Mouse (Mus musculus) bone marrow macrophage, adult 2 months (primary cell): ENCODE data around the gene Fkbp2. TPM values are rescaled to one million over a fixed set of nuclear protein-coding genes. Genes with fewer than 3 reads are reported as not detected.

ENCODE experiments used
- H3K27ac ChIP-seq: 2 replicates; pipeline ENCODE4 v1.5.1; 2012; ENCODE audit warnings: low read depth, low read length; ENCODE audit not compliant: insufficient read depth
- H3K4me1 ChIP-seq: 2 replicates; pipeline ENCODE4 v1.6.1; 2012; ENCODE audit warnings: low read length; ENCODE audit not compliant: control insufficient read depth, insufficient read depth
- H3K4me3 ChIP-seq: 2 replicates; pipeline ENCODE4 v1.5.1; 2012; ENCODE audit warnings: mild to moderate bottlenecking, low read length, moderate library complexity; ENCODE audit not compliant: insufficient read depth
- CTCF ChIP-seq: IDR thresholded peaks from 2 replicates; pipeline ENCODE4 v1.5.1; 2012; ENCODE audit warnings: low read depth, mild to moderate bottlenecking, low read length, moderate library complexity
- POLR2A ChIP-seq: IDR thresholded peaks from 2 replicates; pipeline ENCODE4 v1.6.1; 2012; ENCODE audit warnings: mild to moderate bottlenecking, low read depth, low read length, borderline replicate concordance
- polyA plus RNA-seq: library from polyadenylated mRNA; stranded (reverse); fragments of >200 nt; gene quantifications from 2 replicates; pipeline ENCODE4 v1.2.4, GENCODE M21; 2012; ENCODE audit not compliant: missing spikeins, insufficient read depth, insufficient read length

The Fkbp2 gene
- polyA plus RNA-seq, 1 experiment = 118 TPM

GRCm38 (mm10) chr19:7006892-7007593 is 26.7 kb upstream of the Fkbp2 start:
- no peak for TF ChIP-seq POLR2A
- no peak for TF ChIP-seq CTCF
- no peak overlapping the region for H3K4me3 ChIP-seq
- no peaks in the 10 kb centered on the region for H3K4me1 ChIP-seq
- H3K27ac ChIP-seq = no peak overlapping the region

GRCm38 (mm10) chr19:6999360-7000063 is 19.2 kb upstream of the Fkbp2 start:
- no peak overlapping the region for H3K27ac ChIP-seq
- no peak overlapping the region for H3K4me3 ChIP-seq
- H3K4me1 ChIP-seq = peaks cover 10% of the 10 kb centered on the region
- TF ChIP-seq POLR2A (no peak), CTCF (no peak)

GRCm38 (mm10) chr19:6997721-6998290 is 17.5 kb upstream of the Fkbp2 start:
- no peak overlapping the region for H3K4me3 ChIP-seq
- H3K27ac ChIP-seq = no peak overlapping the region
- TF ChIP-seq POLR2A = no peak
- no peak for TF ChIP-seq CTCF
- H3K4me1 ChIP-seq = peaks cover 12% of the 10 kb centered on the region

- TF ChIP-seq CTCF = no peak
- no peak for TF ChIP-seq POLR2A
- Histone ChIP-seq H3K4me1 (peaks cover 13% of the 10 kb centered on the region), H3K27ac (0 out of 2 replicates have a peak within 1 kb of the TSS, but pooled peaks have one; percentile 4)
Measured at GRCm38 (mm10) chr19:6996006-6996405, 15.7 kb upstream of the Fkbp2 start, which contains the start of the genes Nudt22 and Trpt1. Gene Nudt22 (minus strand): TSS chr19:6996117. Gene Trpt1 (plus strand): TSS chr19:6996131.

GRCm38 (mm10) chr19:6995255-6995991 is 15.1 kb upstream of the Fkbp2 start:
- TF ChIP-seq POLR2A = no peak
- no peak for TF ChIP-seq CTCF
- Histone ChIP-seq H3K27ac (no peak overlapping the region), H3K4me1 (peaks cover 13% of the 10 kb centered on the region)

More at GRCm38 (mm10) chr19:6996006-6996405, 15.7 kb upstream of the Fkbp2 start, which contains the start of the genes Nudt22 and Trpt1:
- H3K4me3 ChIP-seq = peak within 1 kb of the TSS; percentile 58

GRCm38 (mm10) chr19:6994489-6994888 is 14.2 kb upstream of the Fkbp2 start:
- Histone ChIP-seq H3K4me1 (peaks cover 13% of the 10 kb centered on the region), H3K4me3 (no peak overlapping the region), H3K27ac (no peak overlapping the region)
- TF ChIP-seq CTCF (no peak), POLR2A (no peak)

More at GRCm38 (mm10) chr19:6995255-6995991, 15.1 kb upstream of the Fkbp2 start:
- peak overlapping the region; percentile 57 for H3K4me3 ChIP-seq

- no peak overlapping the region for H3K27ac ChIP-seq
- TF ChIP-seq POLR2A (no peak), CTCF (no peak)
- H3K4me3 ChIP-seq = no peak overlapping the region
- peaks cover 13% of the 10 kb centered on the region for H3K4me1 ChIP-seq
Measured at GRCm38 (mm10) chr19:6994002-6994401, 13.7 kb upstream of the Fkbp2 start.

- TF ChIP-seq POLR2A = no peak
- no peak for TF ChIP-seq CTCF
- peak overlapping the region; percentile 12 for H3K27ac ChIP-seq
- peak overlapping the region; percentile 53 for H3K4me3 ChIP-seq
- H3K4me1 ChIP-seq = peaks cover 14% of the 10 kb centered on the region
Measured at GRCm38 (mm10) chr19:6993011-6993770, 12.9 kb upstream of the Fkbp2 start.
